Mouse (Mus musculus): ENCODE data around the gene Phactr2.

GRCm38 (mm10) chr10:13428536-13428935 is 45.7 kb downstream of the Phactr2 start:
- no peak for TF ChIP-seq EP300 (IDR thresholded peaks at IDR 0.05; ENCODE audit: insufficient read depth, low read depth, low read length)
- no peak for TF ChIP-seq CTCF (IDR thresholded peaks at IDR 0.05; ENCODE audit: low read depth, low read length)
- TF ChIP-seq POLR2A (IDR thresholded peaks at IDR 0.05; ENCODE audit: insufficient read depth, low read length) = no peak

Measured in ES-Bruce4 (cell line).